Mouse (Mus musculus) embryonic facial prominence, embryonic 12.5 days (tissue): Measurements from ENCODE around the gene Fam196b. TPM values are rescaled to one million over a fixed set of nuclear protein-coding genes. Genes with fewer than 3 reads are reported as not detected.
A peak's percentile ranks its signal among the peaks of the same experiment; 100 is the strongest.

ENCODE experiments used
- ATAC-seq: fragments of 200-750 bp; cut with Nextera tagmentation; 2 replicates; pipeline ENCODE4 v1.8.0; 2017; ENCODE audit not compliant: insufficient number of reproducible peaks, insufficient read depth, low FRiP score, low TSS enrichment
- H3K27ac ChIP-seq: fragments of 300-500 bp; sonication (generic); 2 replicates; pipeline ENCODE4 v1.5.1; 2016; ENCODE audit warnings: mild to moderate bottlenecking
- H3K27me3 ChIP-seq: fragments of 300-500 bp; sonication (generic); 2 replicates; pipeline ENCODE4 v1.6.1; 2016; ENCODE audit warnings: mild to moderate bottlenecking, moderate library complexity
- H3K36me3 ChIP-seq: fragments of 300-500 bp; sonication (generic); 2 replicates; pipeline ENCODE4 v1.6.1; 2016; ENCODE audit warnings: mild to moderate bottlenecking
- H3K4me1 ChIP-seq: fragments of 300-500 bp; sonication (generic); 2 replicates; pipeline ENCODE4 v1.6.1; 2016
- H3K4me2 ChIP-seq: fragments of 300-500 bp; sonication (generic); replicated peaks from 2 replicates; pipeline ENCODE4 v1.6.1; 2016; ENCODE audit warnings: mild to moderate bottlenecking, moderate library complexity
- H3K4me3 ChIP-seq: fragments of 300-500 bp; sonication (generic); 2 replicates; pipeline ENCODE4 v1.5.1; 2016; ENCODE audit warnings: mild to moderate bottlenecking
- H3K9ac ChIP-seq: fragments of 300-500 bp; sonication (generic); 2 replicates; pipeline ENCODE4 v1.6.1; 2016; ENCODE audit warnings: mild to moderate bottlenecking, moderate library complexity
- H3K9me3 ChIP-seq: fragments of 300-500 bp; sonication (generic); 2 replicates; pipeline ENCODE4 v1.6.1; 2016; ENCODE audit warnings: mild to moderate bottlenecking, moderate library complexity
- WGBS: fragments of 180-500 bp; shearing (Covaris S2); methylation state at CpG from one replicate; pipeline ENCODE4 v1.1.7; 2016; 5-methylcytosine and 5-hydroxymethylcytosine counted together
- polyA plus RNA-seq: library from polyadenylated mRNA; unstranded; fragments of >200 nt; fragmentation: Nextera tagmentation; extraction: Ambion mirVana; gene quantifications from 2 replicates; pipeline ENCODE4 v1.2.1, GENCODE M21; 2016

The Fam196b gene
- polyA plus RNA-seq, 1 experiment from 2014 or later = 1.4 TPM

DNA sequence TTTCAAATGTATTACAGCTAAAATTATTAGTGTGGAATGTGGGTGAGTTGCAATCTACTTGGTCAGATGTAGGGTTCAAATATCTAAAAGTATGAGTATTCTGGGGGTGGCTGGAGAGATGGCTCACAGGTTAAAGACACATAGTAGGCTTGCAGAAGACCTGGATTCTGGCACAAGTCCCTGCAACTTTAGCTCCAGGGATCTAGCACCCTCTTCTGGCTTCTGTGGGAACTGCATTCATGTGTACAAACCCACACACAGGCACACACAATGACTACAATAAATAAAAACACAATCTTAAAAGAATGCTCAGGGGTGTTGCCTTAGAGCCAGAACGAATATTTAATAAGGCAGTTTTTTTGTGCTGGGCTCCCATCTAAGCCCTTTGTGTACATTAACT lies 23.3 kb downstream of the Fam196b start:
- Histone ChIP-seq H3K9me3 (no peaks in the 10 kb centered on the region), H3K27me3 (no peaks in the 10 kb centered on the region), H3K27ac (no peak overlapping the region), H3K4me1 (peaks cover 10% of the 10 kb centered on the region; the same call in 1 of the 2 replicates), H3K36me3 (no peaks in the 10 kb centered on the region), H3K9ac (no peak overlapping the region), H3K4me2 (no peak overlapping the region), H3K4me3 (no peak overlapping the region)
- no peak for ATAC-seq
- WGBS = 86% methylated on average over 1 of the region's 1 CpGs

DNA sequence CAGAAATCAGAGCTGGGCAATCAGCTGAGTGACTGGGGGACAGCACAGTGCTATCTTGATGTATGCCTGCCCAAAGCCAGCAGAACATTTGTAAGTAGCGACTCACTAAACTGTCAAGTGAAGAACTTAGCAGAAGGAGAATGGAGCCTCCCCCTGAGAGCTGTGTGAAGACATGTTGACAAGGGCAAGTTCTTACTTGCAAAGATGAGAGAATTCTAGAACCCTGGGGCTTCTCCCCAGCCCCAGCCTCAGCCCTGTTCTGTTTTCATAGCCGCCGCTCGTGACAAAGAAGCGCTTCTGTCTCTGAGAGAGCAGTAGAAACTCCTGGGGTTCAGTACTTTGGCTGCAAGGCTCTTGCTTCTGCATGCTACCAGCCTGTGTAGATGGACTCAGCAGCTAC lies 25.1 kb downstream of the Fam196b start:
- no peaks in the 10 kb centered on the region for H3K36me3 ChIP-seq
- H3K4me2 ChIP-seq = no peak overlapping the region
- peaks cover 17% of the 10 kb centered on the region; the same call in 1 of the 2 replicates for H3K4me1 ChIP-seq
- H3K27ac ChIP-seq = no peak overlapping the region; the same call in 1 of the 2 replicates
- H3K27me3 ChIP-seq = no peaks in the 10 kb centered on the region
- no peaks in the 10 kb centered on the region for H3K9me3 ChIP-seq
- WGBS = 67% methylated on average over 5 of the region's 5 CpGs
- no peak overlapping the region for H3K4me3 ChIP-seq
- ATAC-seq = no peak
- no peak overlapping the region for H3K9ac ChIP-seq

- Histone ChIP-seq H3K9me3 (no peaks in the 10 kb centered on the region), H3K4me2 (no peak overlapping the region), H3K36me3 (no peaks in the 10 kb centered on the region), H3K4me3 (no peak overlapping the region), H3K4me1 (peaks cover 21% of the 10 kb centered on the region; the same call in 1 of the 2 replicates), H3K9ac (no peak overlapping the region; the same call in 1 of the 2 replicates), H3K27ac (0 out of 2 replicates have a peak overlapping the region, but pooled peaks have one; percentile 17), H3K27me3 (no peaks in the 10 kb centered on the region)
- WGBS = 63% methylated on average over 4 of the region's 4 CpGs
- no peak for ATAC-seq
Observed at GRCm38 (mm10) chr11:34343742-34344307, 29.2 kb downstream of the Fam196b start.

- peak; percentile 45; the same call in 1 of the 2 replicates for ATAC-seq
- H3K27me3 ChIP-seq = no peaks in the 10 kb centered on the region
- no peak overlapping the region for H3K4me3 ChIP-seq
- H3K9ac ChIP-seq = no peak overlapping the region; the same call in 1 of the 2 replicates
- 0 out of 2 replicates have a peak overlapping the region, but pooled peaks have one; percentile 17 for H3K27ac ChIP-seq
- no peak overlapping the region for H3K4me2 ChIP-seq
- H3K4me1 ChIP-seq = peaks cover 23% of the 10 kb centered on the region; the same call in 1 of the 2 replicates
- no peaks in the 10 kb centered on the region for H3K9me3 ChIP-seq
- no peaks in the 10 kb centered on the region for H3K36me3 ChIP-seq
- 42% methylated on average over 5 of the region's 5 CpGs for WGBS
Observed at GRCm38 (mm10) chr11:34344310-34344709, 29.7 kb downstream of the Fam196b start.

DNA sequence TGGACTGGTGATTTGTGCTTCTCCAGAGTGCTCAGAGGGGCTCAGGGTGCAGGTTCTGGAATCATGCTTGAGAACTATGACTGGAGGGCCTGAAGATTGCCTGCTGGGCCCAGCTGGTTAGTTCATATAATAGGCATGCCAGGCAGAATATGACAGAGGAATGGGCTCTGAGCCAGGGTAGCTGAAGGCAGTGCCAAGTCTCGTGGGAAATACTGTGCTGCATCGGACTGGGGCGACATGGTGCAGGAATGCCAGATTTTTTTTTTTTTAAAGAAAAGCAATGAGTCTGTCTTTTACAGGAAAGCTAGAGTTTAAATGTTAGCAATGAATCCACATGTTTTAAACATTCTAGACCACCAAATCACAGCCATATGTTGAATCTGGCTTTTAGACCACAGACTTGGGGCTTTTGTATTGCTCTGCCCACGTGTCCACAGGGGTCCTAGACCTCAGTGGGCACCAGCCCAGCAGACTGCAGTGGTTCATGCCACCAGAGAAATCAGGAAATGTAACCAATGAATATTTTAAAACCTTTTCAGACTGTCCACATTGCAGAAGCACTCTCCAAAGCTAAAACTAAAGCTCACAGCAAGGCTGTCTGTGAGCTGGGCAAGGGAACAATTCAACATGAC lies 33.8 kb downstream of the Fam196b start:
- ATAC-seq = no peak
- 29% methylated on average over 4 of the region's 4 CpGs for WGBS
- H3K27ac ChIP-seq = peak overlapping the region; percentile 60

DNA sequence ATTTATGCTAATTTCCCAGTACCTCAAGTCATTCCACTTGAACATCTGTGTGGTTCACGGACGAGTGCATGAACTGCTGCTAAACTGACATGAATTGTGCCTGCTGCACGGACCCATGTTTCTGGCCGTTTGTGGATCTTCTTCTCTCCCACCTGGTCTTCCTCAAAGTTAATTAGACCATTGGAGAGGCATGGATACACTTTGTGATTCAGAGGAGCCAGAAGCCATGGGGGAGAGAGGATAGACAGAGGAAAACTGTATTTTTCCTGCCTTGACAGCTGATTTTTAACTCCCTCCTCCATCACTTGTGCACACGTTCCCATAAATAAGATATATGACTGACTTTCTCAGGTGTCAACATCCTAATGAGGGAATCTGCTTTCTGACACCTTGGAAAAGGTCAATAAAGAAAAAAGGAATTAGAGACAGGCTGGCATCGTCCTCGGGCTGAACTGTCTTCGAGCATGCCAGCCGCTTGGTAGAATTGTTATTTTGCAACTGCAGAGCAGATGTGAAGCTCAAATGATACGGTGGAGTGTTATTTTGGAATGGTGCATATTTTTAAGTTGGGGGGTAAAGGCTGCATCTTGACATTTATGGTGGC lies 34.9 kb downstream of the Fam196b start:
- ATAC-seq = no peak
- Histone ChIP-seq H3K4me1 (peaks cover 7% of the 10 kb centered on the region; the same call in 1 of the 2 replicates), H3K4me2 (no peak overlapping the region), H3K4me3 (no peak overlapping the region), H3K27me3 (no peaks in the 10 kb centered on the region), H3K27ac (no peak overlapping the region), H3K9me3 (no peaks in the 10 kb centered on the region), H3K36me3 (no peaks in the 10 kb centered on the region), H3K9ac (no peak overlapping the region)
- 81% methylated on average over 10 of the region's 10 CpGs for WGBS

More for the DNA sequence above, 33.8 kb downstream of the Fam196b start:
- no peak overlapping the region for H3K9ac ChIP-seq
- H3K4me2 ChIP-seq = no peak overlapping the region
- no peaks in the 10 kb centered on the region for H3K36me3 ChIP-seq
- H3K9me3 ChIP-seq = no peaks in the 10 kb centered on the region
- H3K27me3 ChIP-seq = no peaks in the 10 kb centered on the region
- H3K4me1 ChIP-seq = peaks cover 13% of the 10 kb centered on the region; the same call in 1 of the 2 replicates
- H3K4me3 ChIP-seq = no peak overlapping the region

DNA sequence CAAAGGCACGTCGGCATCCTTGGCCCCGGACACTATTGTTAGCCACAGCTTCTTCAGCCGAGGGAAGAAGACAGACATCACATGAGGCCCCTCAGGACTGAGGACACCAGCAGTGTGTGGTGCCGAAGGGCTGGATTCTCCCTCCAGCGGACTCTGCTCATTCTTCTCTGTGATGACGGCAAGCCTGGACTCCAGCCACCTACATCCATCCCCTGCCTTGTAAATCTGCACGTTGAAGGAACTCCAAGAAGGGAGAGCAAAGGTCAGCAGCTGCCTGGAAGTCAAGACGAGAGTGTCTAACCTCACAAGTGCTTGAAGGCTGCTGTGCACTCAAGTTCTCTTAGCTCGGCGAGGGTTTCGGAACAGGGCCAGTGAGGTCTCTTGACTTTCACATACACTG lies 40.8 kb downstream of the Fam196b start:
- WGBS = 73% methylated on average over 12 of the region's 12 CpGs
- no peaks in the 10 kb centered on the region for H3K4me1 ChIP-seq
- H3K4me2 ChIP-seq = no peak overlapping the region
- H3K27me3 ChIP-seq = no peaks in the 10 kb centered on the region
- H3K9me3 ChIP-seq = no peaks in the 10 kb centered on the region
- H3K36me3 ChIP-seq = no peaks in the 10 kb centered on the region
- ATAC-seq = no peak
- H3K27ac ChIP-seq = no peak overlapping the region
- H3K9ac ChIP-seq = no peak overlapping the region
- no peak overlapping the region for H3K4me3 ChIP-seq

DNA sequence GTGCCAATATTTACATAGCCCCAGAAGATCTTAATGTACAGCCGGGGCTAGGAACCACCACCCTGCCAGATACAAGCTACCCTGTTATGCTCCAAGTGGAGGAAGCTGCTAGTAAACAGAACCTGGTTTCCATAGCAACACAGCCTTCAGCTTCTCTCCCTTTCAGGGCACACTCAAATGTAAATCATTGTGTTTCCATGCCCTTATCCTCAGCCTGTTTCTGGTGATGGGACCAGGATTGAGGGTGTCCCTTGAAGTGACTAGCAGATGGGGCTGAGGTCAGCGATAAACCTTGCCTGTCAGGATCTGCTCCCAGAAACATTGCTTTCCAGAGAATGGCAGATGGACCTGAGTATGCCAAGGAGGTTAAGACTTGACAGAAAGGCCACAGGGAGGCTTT lies 41.5 kb downstream of the Fam196b start:
- Histone ChIP-seq H3K27me3 (no peaks in the 10 kb centered on the region), H3K4me3 (no peak overlapping the region), H3K9me3 (no peaks in the 10 kb centered on the region), H3K4me1 (no peaks in the 10 kb centered on the region), H3K9ac (no peak overlapping the region), H3K27ac (no peak overlapping the region), H3K4me2 (no peak overlapping the region), H3K36me3 (no peaks in the 10 kb centered on the region)
- ATAC-seq = no peak
- WGBS = 51% methylated on average over 2 of the region's 2 CpGs

GRCm38 (mm10) chr11:34372224-34372623 lies 57.6 kb downstream of the Fam196b start:
- no peaks in the 10 kb centered on the region for H3K4me1 ChIP-seq

GRCm38 (mm10) chr11:34375557-34375956 lies 60.9 kb downstream of the Fam196b start:
- H3K36me3 ChIP-seq = no peaks in the 10 kb centered on the region
- H3K9me3 ChIP-seq = no peaks in the 10 kb centered on the region
- ATAC-seq = no peak
- no peak overlapping the region for H3K4me2 ChIP-seq
- H3K9ac ChIP-seq = no peak overlapping the region
- H3K27ac ChIP-seq = no peak overlapping the region
- no peaks in the 10 kb centered on the region for H3K27me3 ChIP-seq
- H3K4me3 ChIP-seq = no peak overlapping the region
- no peaks in the 10 kb centered on the region for H3K4me1 ChIP-seq
- WGBS = 62% methylated on average over 1 of the region's 1 CpGs

More at GRCm38 (mm10) chr11:34372224-34372623, 57.6 kb downstream of the Fam196b start:
- WGBS = 82% methylated on average over 4 of the region's 4 CpGs
- Histone ChIP-seq H3K9ac (no peak overlapping the region), H3K4me2 (no peak overlapping the region), H3K27me3 (no peaks in the 10 kb centered on the region), H3K9me3 (no peaks in the 10 kb centered on the region), H3K4me3 (no peak overlapping the region), H3K27ac (no peak overlapping the region), H3K36me3 (no peaks in the 10 kb centered on the region)
- no peak for ATAC-seq

GRCm38 (mm10) chr11:34377649-34378048 lies 63.0 kb downstream of the Fam196b start:
- Histone ChIP-seq H3K4me3 (no peak overlapping the region), H3K4me2 (no peak overlapping the region), H3K27me3 (no peaks in the 10 kb centered on the region), H3K9me3 (no peaks in the 10 kb centered on the region), H3K27ac (no peak overlapping the region), H3K9ac (no peak overlapping the region), H3K4me1 (no peaks in the 10 kb centered on the region), H3K36me3 (no peaks in the 10 kb centered on the region)
- WGBS = 83% methylated on average over 6 of the region's 6 CpGs
- no peak for ATAC-seq

DNA sequence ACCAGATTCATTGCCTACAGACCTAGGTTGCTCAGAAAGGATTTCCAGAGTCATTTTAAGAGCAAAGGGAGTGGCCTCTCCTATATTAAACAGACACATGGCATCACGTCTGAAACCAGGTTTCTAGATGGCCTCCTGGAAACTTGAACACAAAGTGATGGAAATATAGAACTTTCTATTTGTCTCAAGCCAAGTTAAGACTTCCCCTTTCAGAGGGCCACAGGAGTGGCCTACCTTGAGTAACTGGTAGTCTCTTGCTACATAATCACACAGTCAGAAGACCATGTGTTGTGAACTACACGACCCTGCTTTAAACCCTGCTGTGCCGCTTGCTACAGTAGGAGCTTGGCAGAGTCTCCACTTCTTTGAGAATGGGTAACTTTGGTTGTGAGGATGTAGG lies 68.9 kb downstream of the Fam196b start:
- Histone ChIP-seq H3K9ac (no peak overlapping the region), H3K4me3 (no peak overlapping the region), H3K27me3 (no peaks in the 10 kb centered on the region), H3K9me3 (no peaks in the 10 kb centered on the region), H3K27ac (no peak overlapping the region), H3K36me3 (no peaks in the 10 kb centered on the region), H3K4me1 (no peaks in the 10 kb centered on the region), H3K4me2 (no peak overlapping the region)
- 88% methylated on average over 3 of the region's 3 CpGs for WGBS
- ATAC-seq = no peak
